Mouse (Mus musculus) spleen, adult 2 months (tissue): ENCODE data around the gene Slc12a7.

ENCODE experiments used
- CTCF ChIP-seq: fragments of 200-500 bp; IDR thresholded peaks from 2 replicates; pipeline ENCODE4 v1.5.1; 2011; ENCODE audit warnings: mild to moderate bottlenecking, inconsistent platforms; ENCODE audit not compliant: insufficient read depth, insufficient read length, insufficient replicate concordance; ENCODE audit errors: extremely low read depth
- POLR2A ChIP-seq: fragments of 200-500 bp; IDR thresholded peaks from 2 replicates; pipeline ENCODE4 v1.6.1; 2011; ENCODE audit warnings: low read depth, low read length, inconsistent platforms

DNA sequence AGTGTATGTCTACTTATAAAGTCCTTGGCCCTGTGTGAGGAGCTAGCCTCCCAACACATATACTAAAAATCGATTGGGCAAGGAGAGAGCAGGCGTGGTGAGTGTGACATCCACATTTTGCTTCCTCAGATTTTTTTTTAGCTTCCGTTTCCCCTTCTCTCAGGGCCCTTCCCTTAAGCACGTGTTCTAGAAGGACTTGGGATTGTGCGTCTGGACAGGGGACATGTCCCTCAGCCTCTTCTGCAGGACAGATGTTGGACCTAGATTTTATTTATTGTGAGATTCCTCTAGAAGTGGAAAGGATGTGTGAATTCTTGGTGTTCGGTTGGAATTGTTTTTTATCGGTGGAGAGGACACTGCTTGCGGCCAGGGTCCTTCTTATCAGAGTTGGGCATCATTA, 34.3 kb downstream of the Slc12a7 start:
- no peak for TF ChIP-seq CTCF
- no peak for TF ChIP-seq POLR2A
